In the genomic region with DNA sequence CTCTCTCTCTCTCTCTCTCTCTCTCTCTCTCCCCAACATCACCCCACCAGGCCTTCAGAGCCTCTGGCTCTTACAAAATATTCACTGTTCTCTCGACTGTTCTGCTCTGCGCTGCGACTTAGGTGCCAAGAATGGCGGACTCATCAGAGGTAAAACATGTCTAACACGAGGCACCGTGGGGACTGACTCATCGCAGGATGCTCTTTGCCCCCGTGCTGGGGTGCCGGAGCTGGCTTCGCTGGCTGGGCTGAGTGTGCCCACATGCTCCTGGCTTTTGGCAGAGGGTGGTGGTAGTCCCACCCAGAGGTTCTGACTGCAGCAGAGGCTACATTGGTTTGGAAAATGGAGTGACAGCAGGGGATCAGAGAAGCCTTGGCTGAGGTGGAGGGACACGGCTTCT, we compare ENCODE assay signal across 18 mouse cellular contexts.
"Had no signal": no experiment of that assay in that cellular context is flagged by ENCODE, and none has a peak within 500 bp of the region (broad histone marks: within the 10 kb centered on the region; RNA-seq: fewer than 3 reads in every experiment).

No protein-coding gene starts in this region.

- H3K4me1 ChIP-seq: liver, embryonic 15.5 days had no signal

- H3K27ac ChIP-seq: limb, embryonic 13.5 days; liver, embryonic 15.5 days; midbrain, embryonic 10.5 days; neural tube, embryonic 13.5 days had no signal

- H3K36me3 ChIP-seq: limb, embryonic 13.5 days; liver, embryonic 15.5 days; midbrain, embryonic 10.5 days; neural tube, embryonic 13.5 days had no signal

- ATAC-seq: inflammation-experienced regulatory T-cells, adult 6 months; intestine, postnatal 0 days; lung, postnatal 0 days had no signal

- DNase-seq: layer of hippocampus, adult 9-11 months; layer of hippocampus, postnatal 36 days; left cerebral cortex, postnatal 4 days; lung, adult 2 months; lung, postnatal 36 days; midbrain, embryonic 14.5 days; retina, postnatal 1 day; right cerebral cortex, postnatal 4 days; spleen, adult 18-20 months; thymus, adult 18-20 months; thymus, postnatal 25 days had no signal

- H3K27me3 ChIP-seq: liver, embryonic 15.5 days; neural tube, embryonic 13.5 days had no signal

- H3K4me3 ChIP-seq: limb, embryonic 13.5 days; liver, embryonic 15.5 days; midbrain, embryonic 10.5 days; neural tube, embryonic 13.5 days had no signal
